Mouse (Mus musculus): ENCODE measurements around the gene Cntnap2. TPM values are rescaled to one million over a fixed set of nuclear protein-coding genes. Genes with fewer than 3 reads are reported as not detected.

The Cntnap2 gene
- 100 to 1,000 TPM; 100 to 104 TPM for total RNA-seq (2021)

- peak; percentile 62 for DNase-seq
- intact Hi-C loops (cut with DNase I) = loop anchor here (5.0 kb wide), 1 partner anchor 1903 kb away; no protein-coding TSS in a partner anchor
Observed at GRCm38 (mm10) chr6:45059091-45059490, at the start of gene Cntnap2. Gene Cntnap2 (plus strand): TSS chr6:45059357.

GRCm38 (mm10) chr6:45026011-45026682 lies 33.0 kb upstream of the Cntnap2 start:
- intact Hi-C loops (cut with DNase I) = loop anchor here (10.0 kb wide), 2 partner anchors 1331 to 1631 kb away; no protein-coding TSS in a partner anchor
- DNase-seq = peak; percentile 47

- DNase-seq = no peak
- intact Hi-C loops (cut with DNase I) = no loop called here
Observed at GRCm38 (mm10) chr6:45039454-45039853, 19.7 kb upstream of the Cntnap2 start.

- peak; percentile 58 for DNase-seq
- intact Hi-C loops (cut with DNase I) = loop anchor here (5.0 to 10.0 kb wide), 2 partner anchors 975 to 1902 kb away; no protein-coding TSS in a partner anchor
Observed at GRCm38 (mm10) chr6:45059556-45060471, 657 bp downstream of the Cntnap2 start.

- intact Hi-C loops (cut with DNase I) = loop anchor here (10.0 kb wide), 1 partner anchor 972 kb away; no protein-coding TSS in a partner anchor
- DNase-seq = no peak
Observed at GRCm38 (mm10) chr6:45062214-45062997, 3.2 kb downstream of the Cntnap2 start.

- intact Hi-C loops (cut with DNase I) = no loop called here
- no peak for DNase-seq
Observed at GRCm38 (mm10) chr6:45088304-45088703, 29.1 kb downstream of the Cntnap2 start.

- intact Hi-C loops (cut with DNase I) = no loop called here
- no peak for DNase-seq
Observed at GRCm38 (mm10) chr6:45113613-45114012, 54.5 kb downstream of the Cntnap2 start.

- no peak for DNase-seq
- intact Hi-C loops (cut with DNase I) = no loop called here
Observed at GRCm38 (mm10) chr6:45144882-45145281, 85.7 kb downstream of the Cntnap2 start.

GRCm38 (mm10) chr6:45205039-45205438 lies 145.9 kb downstream of the Cntnap2 start:
- intact Hi-C loops (cut with DNase I) = no loop called here
- no peak for DNase-seq

- intact Hi-C loops (cut with DNase I) = no loop called here
- no peak for DNase-seq
Observed at GRCm38 (mm10) chr6:45214330-45214729, 155.2 kb downstream of the Cntnap2 start.

GRCm38 (mm10) chr6:45229002-45229401 lies 169.8 kb downstream of the Cntnap2 start:
- intact Hi-C loops (cut with DNase I) = no loop called here

GRCm38 (mm10) chr6:45232571-45232970 lies 173.4 kb downstream of the Cntnap2 start:
- DNase-seq = no peak
- intact Hi-C loops (cut with DNase I) = no loop called here

More at GRCm38 (mm10) chr6:45229002-45229401, 169.8 kb downstream of the Cntnap2 start:
- DNase-seq = no peak

- no peak for DNase-seq
- intact Hi-C loops (cut with DNase I) = no loop called here
Observed at GRCm38 (mm10) chr6:45236531-45236930, 177.4 kb downstream of the Cntnap2 start.

- intact Hi-C loops (cut with DNase I) = no loop called here
- peak; percentile 27 for DNase-seq
Observed at GRCm38 (mm10) chr6:45238117-45238516, 179.0 kb downstream of the Cntnap2 start.

GRCm38 (mm10) chr6:45241218-45241617 lies 182.1 kb downstream of the Cntnap2 start:
- no peak for DNase-seq
- intact Hi-C loops (cut with DNase I) = no loop called here

GRCm38 (mm10) chr6:45244680-45245079 lies 185.5 kb downstream of the Cntnap2 start:
- intact Hi-C loops (cut with DNase I) = no loop called here

GRCm38 (mm10) chr6:45258047-45258446 lies 198.9 kb downstream of the Cntnap2 start:
- DNase-seq = no peak
- intact Hi-C loops (cut with DNase I) = no loop called here

More at GRCm38 (mm10) chr6:45244680-45245079, 185.5 kb downstream of the Cntnap2 start:
- DNase-seq = no peak

GRCm38 (mm10) chr6:45271537-45271936 lies 212.4 kb downstream of the Cntnap2 start:
- no peak for DNase-seq
- intact Hi-C loops (cut with DNase I) = no loop called here

GRCm38 (mm10) chr6:45273259-45273775 lies 214.2 kb downstream of the Cntnap2 start:
- no peak for DNase-seq

GRCm38 (mm10) chr6:45290154-45290553 lies 231.0 kb downstream of the Cntnap2 start:
- intact Hi-C loops (cut with DNase I) = no loop called here
- DNase-seq = no peak

More at GRCm38 (mm10) chr6:45273259-45273775, 214.2 kb downstream of the Cntnap2 start:
- intact Hi-C loops (cut with DNase I) = no loop called here
